Mouse (Mus musculus): ENCODE data around the gene Cpeb4. TPM values are rescaled to one million over a fixed set of nuclear protein-coding genes. Genes with fewer than 3 reads are reported as not detected.

The Cpeb4 gene
- polyA plus RNA-seq, 1 experiment from 2014 or later, result 4.7 TPM

- Histone ChIP-seq H3K9me3 (ENCODE audit: control insufficient read depth, low read length) (no peaks in the 10 kb centered on the region), H3K4me3 (ENCODE audit: low read depth, low read length) (no peak overlapping the region), H3K36me3 (ENCODE audit: control insufficient read depth, insufficient read depth, low read length) (no peaks in the 10 kb centered on the region), H3K4me2 (ENCODE audit: low read length) (no peak overlapping the region), H3K27me3 (replicated peaks; ENCODE audit: control insufficient read depth, insufficient read depth, low read length) (no peaks in the 10 kb centered on the region), H3K27ac (ENCODE audit: low read depth) (no peak overlapping the region), H3K9ac (ENCODE audit: low read length) (no peak overlapping the region), H3K4me1 (replicated peaks; ENCODE audit: control insufficient read depth, insufficient read depth, low read length) (peaks cover 13% of the 10 kb centered on the region; the same call in 1 of the 2 replicates)
- ATAC-seq (replicated peaks; ENCODE audit: low FRiP score, low TSS enrichment, low read depth), result no peak
- DNase-seq (ENCODE audit: low spot score), result no peak
- WGBS, result 86% methylated on average over 5 of the region's 5 CpGs
Observed at GRCm38 (mm10) chr11:31831983-31832382, 40.0 kb upstream of the Cpeb4 start.

DNA sequence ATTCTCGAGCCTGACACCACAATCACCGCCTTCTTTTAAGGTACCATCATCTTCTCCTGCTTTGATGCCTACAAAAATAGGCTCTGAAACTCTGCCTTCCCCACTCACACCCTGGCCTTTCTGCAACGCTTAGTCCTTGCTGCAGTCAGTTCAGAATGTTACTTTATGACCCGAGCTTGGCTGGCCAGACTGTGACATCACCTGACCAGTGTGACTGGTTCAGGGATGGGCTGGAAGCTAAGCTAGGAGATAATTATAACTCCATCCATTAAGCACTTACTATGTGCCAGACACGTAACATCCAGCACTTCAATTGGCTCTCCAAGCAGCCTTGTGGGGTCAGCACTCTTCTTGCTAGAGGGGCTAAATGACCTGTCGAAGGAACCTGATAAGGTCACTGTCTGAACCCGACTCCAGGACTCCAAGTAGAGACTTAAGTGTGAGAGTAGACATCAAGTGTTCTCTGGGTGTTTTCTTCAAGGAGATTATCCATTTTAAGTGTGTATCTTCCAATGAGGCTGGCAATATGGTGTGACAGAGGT is 39.5 kb upstream of the Cpeb4 start:
- H3K36me3 ChIP-seq (ENCODE audit: control insufficient read depth, insufficient read depth, low read length), result no peaks in the 10 kb centered on the region
- H3K27ac ChIP-seq (ENCODE audit: low read depth), result no peak overlapping the region
- no peaks in the 10 kb centered on the region for H3K27me3 ChIP-seq (replicated peaks; ENCODE audit: control insufficient read depth, insufficient read depth, low read length)
- 71% methylated on average over 7 of the region's 7 CpGs for WGBS
- peaks cover 13% of the 10 kb centered on the region; the same call in 1 of the 2 replicates for H3K4me1 ChIP-seq (replicated peaks; ENCODE audit: control insufficient read depth, insufficient read depth, low read length)
- H3K9me3 ChIP-seq (ENCODE audit: control insufficient read depth, low read length), result no peaks in the 10 kb centered on the region
- no peak overlapping the region for H3K4me2 ChIP-seq (ENCODE audit: low read length)
- H3K4me3 ChIP-seq (ENCODE audit: low read depth, low read length), result no peak overlapping the region
- no peak for DNase-seq (ENCODE audit: low spot score)
- H3K9ac ChIP-seq (ENCODE audit: low read length), result no peak overlapping the region
- ATAC-seq (replicated peaks; ENCODE audit: low FRiP score, low TSS enrichment, low read depth), result no peak

- ATAC-seq (replicated peaks; ENCODE audit: low FRiP score, low TSS enrichment, low read depth), result no peak
- Histone ChIP-seq H3K4me3 (ENCODE audit: low read depth, low read length) (no peak overlapping the region), H3K4me2 (ENCODE audit: low read length) (no peak overlapping the region), H3K36me3 (ENCODE audit: control insufficient read depth, insufficient read depth, low read length) (no peaks in the 10 kb centered on the region), H3K9ac (ENCODE audit: low read length) (no peak overlapping the region), H3K27ac (ENCODE audit: low read depth) (no peak overlapping the region), H3K4me1 (replicated peaks; ENCODE audit: control insufficient read depth, insufficient read depth, low read length) (peaks cover 9% of the 10 kb centered on the region; the same call in 1 of the 2 replicates), H3K9me3 (ENCODE audit: control insufficient read depth, low read length) (no peaks in the 10 kb centered on the region), H3K27me3 (replicated peaks; ENCODE audit: control insufficient read depth, insufficient read depth, low read length) (no peaks in the 10 kb centered on the region)
- no peak for DNase-seq (ENCODE audit: low spot score)
- 57% methylated on average over 2 of the region's 2 CpGs for WGBS
Observed at GRCm38 (mm10) chr11:31833506-31833905, 38.5 kb upstream of the Cpeb4 start.

GRCm38 (mm10) chr11:31835352-31835751 is 36.7 kb upstream of the Cpeb4 start:
- WGBS, result 66% methylated on average over 3 of the region's 3 CpGs
- H3K36me3 ChIP-seq (ENCODE audit: control insufficient read depth, insufficient read depth, low read length), result no peaks in the 10 kb centered on the region
- H3K4me1 ChIP-seq (replicated peaks; ENCODE audit: control insufficient read depth, insufficient read depth, low read length), result peaks cover 6% of the 10 kb centered on the region; the same call in 1 of the 2 replicates
- H3K9me3 ChIP-seq (ENCODE audit: control insufficient read depth, low read length), result no peaks in the 10 kb centered on the region
- H3K9ac ChIP-seq (ENCODE audit: low read length), result no peak overlapping the region
- no peak overlapping the region for H3K27ac ChIP-seq (ENCODE audit: low read depth)
- DNase-seq (ENCODE audit: low spot score) (no peak), ATAC-seq (replicated peaks; ENCODE audit: low FRiP score, low TSS enrichment, low read depth) (no peak)
- no peak overlapping the region for H3K4me2 ChIP-seq (ENCODE audit: low read length)
- H3K27me3 ChIP-seq (replicated peaks; ENCODE audit: control insufficient read depth, insufficient read depth, low read length), result no peaks in the 10 kb centered on the region
- no peak overlapping the region for H3K4me3 ChIP-seq (ENCODE audit: low read depth, low read length)

DNA sequence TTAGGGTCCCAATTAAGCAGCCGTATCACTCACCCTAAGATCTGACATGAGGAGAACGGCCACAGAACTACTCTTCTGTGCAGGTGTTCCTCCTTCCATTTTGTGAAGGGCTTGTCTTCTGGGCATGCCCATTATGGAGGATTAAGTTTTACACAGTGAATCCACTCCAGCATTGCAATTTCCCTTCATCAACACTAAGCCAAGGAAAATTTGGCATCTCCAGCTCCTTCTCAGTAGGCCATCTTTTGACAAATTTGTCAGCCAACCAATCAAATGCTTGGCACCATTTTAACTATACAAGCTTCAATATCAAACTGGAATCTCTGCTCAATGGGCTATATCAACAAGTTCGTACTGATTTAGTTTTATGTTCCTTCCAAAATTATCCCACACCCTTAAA is 34.8 kb upstream of the Cpeb4 start:
- Histone ChIP-seq H3K27ac (ENCODE audit: low read depth) (no peak overlapping the region), H3K4me2 (ENCODE audit: low read length) (no peak overlapping the region), H3K9ac (ENCODE audit: low read length) (no peak overlapping the region), H3K27me3 (replicated peaks; ENCODE audit: control insufficient read depth, insufficient read depth, low read length) (no peaks in the 10 kb centered on the region), H3K9me3 (ENCODE audit: control insufficient read depth, low read length) (no peaks in the 10 kb centered on the region), H3K4me3 (ENCODE audit: low read depth, low read length) (no peak overlapping the region), H3K36me3 (ENCODE audit: control insufficient read depth, insufficient read depth, low read length) (no peaks in the 10 kb centered on the region), H3K4me1 (replicated peaks; ENCODE audit: control insufficient read depth, insufficient read depth, low read length) (no peaks in the 10 kb centered on the region; the same call in 1 of the 2 replicates)
- ATAC-seq (replicated peaks; ENCODE audit: low FRiP score, low TSS enrichment, low read depth) (no peak), DNase-seq (ENCODE audit: low spot score) (no peak)
- 88% methylated on average over 3 of the region's 3 CpGs for WGBS

- 94% methylated on average over 4 of the region's 4 CpGs for WGBS
- DNase-seq (ENCODE audit: low spot score), result no peak
- no peak overlapping the region for H3K27ac ChIP-seq (ENCODE audit: low read depth)
Observed at GRCm38 (mm10) chr11:31837753-31838152, 34.3 kb upstream of the Cpeb4 start.

GRCm38 (mm10) chr11:31838442-31839083 is 33.4 kb upstream of the Cpeb4 start:
- Histone ChIP-seq H3K27ac (ENCODE audit: low read depth) (no peak overlapping the region), H3K27me3 (replicated peaks; ENCODE audit: control insufficient read depth, insufficient read depth, low read length) (no peaks in the 10 kb centered on the region), H3K36me3 (ENCODE audit: control insufficient read depth, insufficient read depth, low read length) (no peaks in the 10 kb centered on the region), H3K4me1 (replicated peaks; ENCODE audit: control insufficient read depth, insufficient read depth, low read length) (no peaks in the 10 kb centered on the region; the same call in 1 of the 2 replicates), H3K4me3 (ENCODE audit: low read depth, low read length) (no peak overlapping the region), H3K9ac (ENCODE audit: low read length) (no peak overlapping the region), H3K4me2 (ENCODE audit: low read length) (no peak overlapping the region), H3K9me3 (ENCODE audit: control insufficient read depth, low read length) (no peaks in the 10 kb centered on the region)
- 56% methylated on average over 7 of the region's 7 CpGs for whole genome bisulfite sequencing
- ATAC-seq (replicated peaks; ENCODE audit: low FRiP score, low TSS enrichment, low read depth) (0 out of 2 replicates have a peak, but pooled peaks have one; percentile 32), DNase-seq (ENCODE audit: low spot score) (no peak)

More at GRCm38 (mm10) chr11:31837753-31838152, 34.3 kb upstream of the Cpeb4 start:
- no peak overlapping the region for H3K4me3 ChIP-seq (ENCODE audit: low read depth, low read length)
- ATAC-seq (replicated peaks; ENCODE audit: low FRiP score, low TSS enrichment, low read depth), result no peak
- H3K9ac ChIP-seq (ENCODE audit: low read length), result no peak overlapping the region
- H3K27me3 ChIP-seq (replicated peaks; ENCODE audit: control insufficient read depth, insufficient read depth, low read length), result no peaks in the 10 kb centered on the region
- H3K4me1 ChIP-seq (replicated peaks; ENCODE audit: control insufficient read depth, insufficient read depth, low read length), result no peaks in the 10 kb centered on the region; the same call in 1 of the 2 replicates
- no peaks in the 10 kb centered on the region for H3K9me3 ChIP-seq (ENCODE audit: control insufficient read depth, low read length)
- no peak overlapping the region for H3K4me2 ChIP-seq (ENCODE audit: low read length)
- H3K36me3 ChIP-seq (ENCODE audit: control insufficient read depth, insufficient read depth, low read length), result no peaks in the 10 kb centered on the region

GRCm38 (mm10) chr11:31839084-31839460 is 32.9 kb upstream of the Cpeb4 start:
- H3K27ac ChIP-seq (ENCODE audit: low read depth), result no peak overlapping the region
- no peak overlapping the region for H3K9ac ChIP-seq (ENCODE audit: low read length)
- WGBS, result 70% methylated on average over 6 of the region's 6 CpGs

More at GRCm38 (mm10) chr11:31839084-31839460, 32.9 kb upstream of the Cpeb4 start:
- no peak for DNase-seq (ENCODE audit: low spot score)
- H3K4me3 ChIP-seq (ENCODE audit: low read depth, low read length), result no peak overlapping the region
- ATAC-seq (replicated peaks; ENCODE audit: low FRiP score, low TSS enrichment, low read depth), result no peak
- H3K4me1 ChIP-seq (replicated peaks; ENCODE audit: control insufficient read depth, insufficient read depth, low read length), result no peaks in the 10 kb centered on the region; the same call in 1 of the 2 replicates
- H3K27me3 ChIP-seq (replicated peaks; ENCODE audit: control insufficient read depth, insufficient read depth, low read length), result no peaks in the 10 kb centered on the region
- H3K36me3 ChIP-seq (ENCODE audit: control insufficient read depth, insufficient read depth, low read length), result no peaks in the 10 kb centered on the region
- H3K4me2 ChIP-seq (ENCODE audit: low read length), result no peak overlapping the region
- no peaks in the 10 kb centered on the region for H3K9me3 ChIP-seq (ENCODE audit: control insufficient read depth, low read length)
